Mouse (Mus musculus) spleen, postnatal 10 days (tissue): ENCODE results near the gene Cyp27b1.

Experiments
- DNase-seq, 2 experiments: peaks; one replicate each; pipeline ENCODE4 v3.0.0; 2021 to 2022; ENCODE audit warnings: low spot score in 2 of 2

The Cyp27b1 gene

GRCm38 (mm10) chr10:127085633-127086032, 37.6 kb downstream of the Cyp27b1 start:
- DNase-seq, result no peak

DNA sequence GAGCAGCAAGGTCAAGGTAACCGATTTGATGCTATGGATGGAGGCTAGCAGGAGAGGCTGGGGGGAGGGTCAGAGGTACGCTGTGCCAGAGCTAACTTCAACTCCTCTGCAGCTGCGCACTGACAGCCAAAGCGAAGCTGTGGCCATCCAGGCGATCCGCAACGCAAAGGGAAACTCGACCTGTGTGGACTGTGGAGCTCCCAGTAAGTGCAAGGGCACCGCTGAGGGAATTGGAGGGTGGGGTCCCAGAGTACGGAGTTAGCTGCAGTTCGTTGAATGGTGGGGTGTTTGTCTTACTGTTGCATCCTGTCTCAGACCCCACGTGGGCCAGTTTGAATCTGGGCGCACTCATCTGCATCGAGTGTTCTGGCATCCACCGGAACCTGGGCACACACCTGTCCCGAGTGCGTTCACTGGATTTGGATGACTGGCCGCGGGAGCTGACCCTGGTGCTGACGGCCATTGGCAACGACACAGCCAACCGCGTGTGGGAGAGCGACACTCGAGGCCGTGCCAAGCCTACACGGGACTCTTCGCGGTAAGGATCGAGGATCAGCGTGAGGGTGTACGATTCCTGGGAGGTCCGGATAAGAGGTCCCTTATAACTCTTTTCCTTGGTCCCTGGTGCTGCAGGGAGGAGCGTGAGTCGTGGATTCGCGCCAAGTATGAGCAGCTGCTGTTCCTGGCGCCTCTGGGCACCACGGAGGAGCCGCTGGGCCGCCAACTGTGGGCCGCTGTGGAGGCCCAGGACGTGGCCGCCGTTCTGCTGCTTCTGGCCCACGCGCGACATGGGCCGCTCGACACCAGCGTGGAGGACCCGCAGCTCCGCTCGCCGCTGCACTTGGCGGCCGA, 42.7 kb downstream of the Cyp27b1 start:
- DNase-seq, result no peak

DNA sequence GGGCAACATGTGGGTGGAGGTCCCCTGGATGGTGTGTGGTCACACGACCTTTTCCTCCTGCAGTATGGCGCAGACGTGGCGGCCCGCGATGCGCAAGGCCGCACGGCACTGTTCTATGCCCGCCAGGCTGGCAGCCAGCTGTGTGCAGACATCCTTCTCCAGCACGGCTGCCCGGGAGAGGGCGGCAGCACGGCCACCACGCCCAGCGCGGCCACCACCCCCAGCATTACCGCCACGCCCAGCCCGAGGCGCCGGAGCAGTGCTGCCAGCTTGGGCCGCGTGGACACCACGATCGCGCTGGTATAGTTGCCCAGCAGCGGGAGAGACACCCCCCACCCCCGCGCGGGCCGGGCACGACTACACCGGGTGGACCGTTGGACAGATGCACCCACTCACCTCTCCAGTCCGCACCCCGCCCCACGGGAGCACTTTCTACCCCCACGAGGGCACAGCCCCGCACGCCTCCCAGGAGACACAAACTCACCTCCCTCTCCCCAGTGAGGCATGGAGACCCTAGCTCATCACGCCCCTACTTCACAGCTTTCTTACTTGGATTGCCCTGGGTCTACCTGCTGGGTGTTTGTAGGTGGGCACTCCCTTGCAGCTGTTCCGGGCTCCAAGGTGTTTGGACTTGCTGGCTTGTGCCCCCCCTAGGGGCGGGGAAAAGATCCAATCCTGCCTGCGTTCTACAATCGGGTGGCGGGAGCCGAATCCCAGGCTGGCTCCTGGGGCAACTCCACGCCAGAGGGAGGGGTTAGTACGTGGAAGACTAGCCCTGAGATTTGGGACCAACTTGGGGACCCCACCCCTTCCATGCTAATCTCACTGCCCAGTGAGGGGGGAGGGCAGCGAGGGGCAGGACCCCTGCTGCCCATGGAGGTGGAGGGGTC, 43.7 kb downstream of the Cyp27b1 start:
- no peak for DNase-seq

DNA sequence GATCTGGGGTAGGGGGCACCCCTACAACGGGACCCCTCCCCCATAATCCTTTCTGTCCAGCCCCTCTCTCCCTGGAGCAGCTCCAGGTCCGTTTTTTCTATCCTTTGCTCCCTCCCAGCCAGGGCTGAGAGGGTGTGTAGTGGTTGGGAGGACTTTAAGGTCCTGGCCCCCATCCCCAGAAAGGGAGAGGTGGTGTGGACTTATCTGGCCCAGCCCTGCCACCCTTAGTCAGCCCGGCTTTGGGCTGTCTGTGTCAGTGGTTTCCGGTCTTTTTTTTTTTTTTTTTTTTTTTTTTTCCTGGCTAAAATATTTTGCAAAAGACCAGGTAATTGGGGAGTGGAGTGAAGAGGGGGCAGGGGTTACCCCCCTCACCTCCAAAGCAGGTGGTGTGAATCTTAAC, 44.7 kb downstream of the Cyp27b1 start:
- DNase-seq, result no peak

- no peak for DNase-seq
These were observed 46.3 kb downstream of the Cyp27b1 start for GRCm38 (mm10) chr10:127094382-127094802.

DNA sequence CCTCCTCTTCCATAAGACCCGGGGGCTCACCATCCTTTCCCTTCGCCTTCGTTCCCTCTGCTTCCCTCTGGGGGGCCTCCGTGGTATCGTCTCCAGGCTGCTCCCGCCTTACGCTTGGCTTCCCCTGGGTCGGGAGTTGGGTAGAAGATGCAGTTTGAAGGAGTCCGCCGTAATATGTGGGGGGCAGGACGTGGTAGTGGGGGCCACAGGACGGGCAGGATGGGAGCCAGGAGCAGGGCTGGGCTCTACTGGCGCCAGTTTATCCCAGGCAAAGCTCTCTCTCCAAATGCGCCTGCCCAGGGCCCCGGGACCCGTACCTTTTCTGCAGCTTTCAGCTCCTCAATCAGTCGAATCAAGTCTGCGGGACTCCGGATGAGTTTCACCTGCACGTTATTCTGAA, 50.5 kb downstream of the Cyp27b1 start:
- DNase-seq, result no peak

GRCm38 (mm10) chr10:127099191-127099590, 51.1 kb downstream of the Cyp27b1 start:
- no peak for DNase-seq

DNA sequence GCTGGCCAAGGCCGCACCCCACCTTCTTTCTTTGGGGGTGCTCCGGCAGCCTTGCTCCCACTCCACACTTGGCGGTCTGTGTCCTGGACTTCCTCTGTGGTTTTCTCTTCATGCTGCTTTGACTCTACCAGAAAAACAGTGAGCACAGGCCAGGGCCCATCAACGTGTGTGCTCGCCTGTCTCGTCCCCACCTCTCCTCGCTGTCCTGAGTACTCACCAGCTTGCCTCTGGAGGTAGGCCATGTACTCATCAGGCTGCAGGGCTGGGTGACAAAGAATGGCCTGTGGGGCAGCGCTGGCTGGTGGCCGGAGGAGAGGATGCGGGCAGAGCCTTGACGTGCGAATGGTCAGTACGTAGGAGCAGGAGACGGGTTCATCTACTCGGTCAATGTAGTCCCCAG, 51.8 kb downstream of the Cyp27b1 start:
- DNase-seq, result no peak

- no peak for DNase-seq
These were observed 52.4 kb downstream of the Cyp27b1 start for GRCm38 (mm10) chr10:127100414-127100813.

DNA sequence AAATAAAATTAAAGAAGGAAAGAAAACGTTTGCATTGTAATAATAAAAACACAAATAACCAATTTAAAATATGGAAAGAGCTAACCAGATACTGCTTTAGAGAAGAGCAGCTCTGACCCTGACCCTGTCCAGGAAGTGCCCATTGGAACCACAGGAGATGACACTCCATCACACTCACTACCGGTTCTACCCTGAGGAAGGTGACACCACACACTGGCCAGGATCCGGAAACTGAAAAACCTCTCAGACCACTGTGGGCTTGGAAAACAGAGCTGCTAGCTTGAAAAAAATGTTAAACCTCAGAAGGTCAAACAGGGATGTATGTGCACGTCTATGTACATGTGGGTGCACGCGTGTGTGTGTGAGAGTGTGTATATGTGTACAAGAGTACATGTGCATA, 53.1 kb downstream of the Cyp27b1 start:
- DNase-seq, result no peak
